Mouse (Mus musculus): ENCODE measurements around the gene Prdm16. TPM values are rescaled to one million over a fixed set of nuclear protein-coding genes. Genes with fewer than 3 reads are reported as not detected.

Prdm16 gene
- polyA plus RNA-seq, 1 experiment from 2014 or later, result 20.8 TPM

DNA sequence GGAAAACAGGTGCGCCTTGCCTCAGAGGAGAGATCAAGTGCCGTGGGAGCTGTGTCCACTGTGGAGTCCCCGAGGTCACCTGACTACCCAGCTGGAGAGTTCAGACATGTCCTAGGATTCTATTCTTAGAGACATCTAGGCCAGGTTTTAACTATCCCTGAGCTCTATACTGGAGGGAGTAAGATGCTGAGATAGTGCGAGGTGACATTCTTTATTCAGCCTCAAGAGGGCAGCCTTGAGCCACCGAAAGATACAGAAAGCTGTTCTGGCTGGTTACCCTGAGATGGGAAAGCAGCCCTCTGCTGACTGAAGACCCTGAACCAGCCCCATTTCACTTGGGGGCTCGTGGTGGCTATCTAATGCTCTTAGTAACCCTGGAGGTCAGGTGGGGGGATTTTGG, 307.8 kb downstream of the Prdm16 start:
- Histone ChIP-seq H3K9ac (no peak overlapping the region), H3K27ac (no peak overlapping the region), H3K36me3 (no peaks in the 10 kb centered on the region), H3K27me3 (replicated peaks) (no peaks in the 10 kb centered on the region), H3K4me2 (no peak overlapping the region), H3K4me3 (replicated peaks) (no peak overlapping the region), H3K4me1 (peaks cover 10% of the 10 kb centered on the region; the same call in 1 of the 2 replicates), H3K9me3 (no peaks in the 10 kb centered on the region)
- 5% methylated on average over 6 of the region's 6 CpGs for WGBS
- peak; percentile 33; the same call in 1 of the 2 replicates for ATAC-seq (ENCODE audit: insufficient read depth, low FRiP score, low read depth)

DNA sequence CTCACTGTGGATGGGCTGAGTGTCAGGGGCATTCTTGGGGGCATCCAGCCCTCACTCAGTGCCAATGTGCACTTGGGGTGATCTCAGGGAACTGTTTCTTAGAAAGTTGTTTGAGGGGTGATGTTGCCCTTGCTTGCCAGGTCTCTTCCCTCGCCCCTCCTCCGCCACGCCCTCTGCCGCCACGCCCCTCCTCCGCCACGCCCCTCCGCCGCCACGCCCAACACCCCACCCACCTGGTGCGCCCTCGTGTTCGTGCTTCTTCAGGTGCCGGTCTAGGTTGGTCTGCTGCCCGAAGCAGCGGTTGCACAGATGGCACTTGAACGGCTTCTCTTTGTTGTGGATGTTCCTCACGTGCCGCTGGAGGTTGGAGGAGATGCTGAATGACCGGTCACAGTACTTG, 308.2 kb downstream of the Prdm16 start:
- Histone ChIP-seq H3K4me1 (peaks cover 10% of the 10 kb centered on the region; the same call in 1 of the 2 replicates), H3K27me3 (replicated peaks) (no peaks in the 10 kb centered on the region), H3K4me3 (replicated peaks) (no peak overlapping the region), H3K9me3 (no peaks in the 10 kb centered on the region), H3K9ac (no peak overlapping the region), H3K4me2 (no peak overlapping the region), H3K36me3 (no peaks in the 10 kb centered on the region), H3K27ac (no peak overlapping the region)
- WGBS, result 9% methylated on average over 19 of the region's 20 CpGs
- no peak for ATAC-seq (ENCODE audit: insufficient read depth, low FRiP score, low read depth)

DNA sequence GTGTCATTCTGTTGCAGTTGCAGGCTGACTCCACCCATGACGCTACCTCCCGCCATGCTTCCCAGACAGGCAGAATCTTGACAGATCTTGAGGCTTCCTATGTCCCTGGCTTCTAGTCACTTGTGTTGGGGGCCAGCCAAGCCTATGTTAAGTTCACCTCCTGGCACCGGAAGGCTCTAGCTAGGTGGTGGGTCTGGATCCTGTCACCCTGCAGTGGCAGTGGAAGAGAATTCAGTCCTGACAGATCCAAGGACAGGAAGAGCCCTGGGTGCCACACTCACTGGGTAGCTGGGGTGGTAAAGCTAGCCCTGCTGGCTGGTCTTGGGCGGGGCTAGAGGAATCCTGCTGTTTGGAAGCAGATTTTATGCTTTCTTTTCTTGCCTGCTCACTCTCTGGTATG, 311.3 kb downstream of the Prdm16 start:
- Histone ChIP-seq H3K4me2 (no peak overlapping the region), H3K36me3 (no peaks in the 10 kb centered on the region), H3K27ac (no peak overlapping the region), H3K27me3 (replicated peaks) (no peaks in the 10 kb centered on the region), H3K4me1 (peaks cover 4% of the 10 kb centered on the region; the same call in 1 of the 2 replicates), H3K4me3 (replicated peaks) (no peak overlapping the region), H3K9ac (no peak overlapping the region), H3K9me3 (no peaks in the 10 kb centered on the region)
- no peak for ATAC-seq (ENCODE audit: insufficient read depth, low FRiP score, low read depth)
- 63% methylated on average over 4 of the region's 4 CpGs for WGBS

DNA sequence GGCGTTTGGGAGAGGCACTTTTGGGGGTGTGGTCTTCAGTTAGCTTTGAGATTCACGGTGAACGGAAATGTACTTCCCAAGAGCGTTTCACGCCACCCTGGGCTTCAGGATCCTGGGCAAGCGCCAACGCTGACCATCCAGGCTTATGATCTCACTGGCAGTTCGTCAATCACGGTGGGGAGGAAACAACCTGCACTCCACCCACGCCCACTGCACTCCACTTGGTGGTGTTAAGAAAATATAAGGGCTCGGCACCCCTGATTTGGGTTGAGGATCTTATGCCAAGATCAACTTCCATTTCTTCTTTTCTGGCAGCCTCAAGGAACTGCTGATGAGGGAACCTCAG, 323.1 kb downstream of the Prdm16 start:
- ATAC-seq (ENCODE audit: insufficient read depth, low FRiP score, low read depth), result no peak
- Histone ChIP-seq H3K36me3 (no peaks in the 10 kb centered on the region), H3K9me3 (no peaks in the 10 kb centered on the region), H3K4me3 (replicated peaks) (no peak overlapping the region), H3K27me3 (replicated peaks) (no peaks in the 10 kb centered on the region), H3K4me1 (0 out of 2 replicates have a peak, but pooled peaks cover 3% of the 10 kb centered on the region), H3K27ac (no peak overlapping the region), H3K9ac (no peak overlapping the region), H3K4me2 (no peak overlapping the region)
- WGBS, result 74% methylated on average over 11 of the region's 11 CpGs

DNA sequence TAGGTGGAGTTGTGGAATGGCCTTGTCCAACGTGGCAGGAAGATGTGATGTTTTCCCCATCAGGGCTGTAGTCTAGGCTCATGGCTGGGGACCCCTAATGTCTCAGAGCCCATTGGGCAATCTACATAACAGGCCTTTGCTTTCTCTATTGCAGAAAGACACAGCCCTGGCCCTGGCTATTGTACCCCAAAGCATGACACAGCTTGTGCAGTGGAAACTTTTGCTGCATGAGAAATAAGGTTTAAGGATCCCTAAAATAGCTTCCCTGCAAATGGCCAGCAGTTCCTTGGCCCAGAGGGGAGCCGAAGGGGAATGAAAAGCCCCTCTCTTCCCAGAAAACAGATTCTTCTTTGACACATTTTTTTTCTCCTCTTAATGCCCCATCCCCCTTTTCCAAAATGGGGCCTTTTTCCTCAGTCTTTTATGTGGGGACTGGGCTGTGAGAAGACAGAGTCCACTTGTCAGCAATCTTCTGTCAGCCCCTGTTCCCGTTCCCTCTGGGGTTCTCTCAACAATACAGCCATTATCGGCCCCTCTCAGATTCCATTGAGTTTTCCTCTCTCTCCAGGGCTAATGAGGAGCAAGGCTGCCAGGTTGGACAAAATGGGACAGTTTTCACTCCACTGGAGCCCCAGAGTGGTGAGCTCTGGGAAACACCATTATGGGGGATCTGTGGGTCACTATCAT, 323.6 kb downstream of the Prdm16 start:
- Histone ChIP-seq H3K27ac (no peak overlapping the region), H3K27me3 (replicated peaks) (no peaks in the 10 kb centered on the region), H3K9me3 (no peaks in the 10 kb centered on the region), H3K4me2 (no peak overlapping the region), H3K4me3 (replicated peaks) (no peak overlapping the region), H3K9ac (no peak overlapping the region), H3K36me3 (no peaks in the 10 kb centered on the region), H3K4me1 (0 out of 2 replicates have a peak, but pooled peaks cover 3% of the 10 kb centered on the region)
- WGBS, result 56% methylated on average over 4 of the region's 4 CpGs
- no peak for ATAC-seq (ENCODE audit: insufficient read depth, low FRiP score, low read depth)

DNA sequence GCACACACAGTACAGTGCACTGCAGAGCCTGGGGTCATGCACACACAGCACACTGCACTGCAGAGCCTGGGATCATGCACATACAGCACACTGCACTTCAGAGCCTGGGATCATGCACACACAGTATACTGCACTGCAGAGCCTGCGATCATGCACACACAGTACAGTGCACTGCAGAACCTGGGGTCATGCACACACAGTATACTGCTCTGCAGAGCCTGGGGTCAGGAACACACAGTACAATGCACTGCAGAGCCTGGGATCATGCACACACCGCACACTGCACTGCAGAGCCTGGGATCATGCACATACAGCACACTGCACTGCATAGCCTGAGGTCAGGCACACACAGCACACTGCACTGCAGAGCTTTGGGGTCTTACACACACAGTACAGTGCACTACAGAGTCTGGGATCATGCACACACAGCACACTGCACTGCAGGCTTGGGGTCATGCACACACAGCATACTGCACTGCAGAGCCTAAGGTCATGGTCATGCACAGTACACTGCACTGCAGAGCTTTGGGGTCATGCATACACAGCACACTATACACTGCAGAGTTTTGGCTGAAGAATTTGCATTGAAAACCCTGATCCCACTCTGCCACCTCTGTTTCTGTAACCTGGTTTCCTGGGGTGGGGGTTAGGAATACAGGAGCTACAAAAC, 324.4 kb downstream of the Prdm16 start:
- ATAC-seq (ENCODE audit: insufficient read depth, low FRiP score, low read depth), result no peak
- Histone ChIP-seq H3K9me3 (no peaks in the 10 kb centered on the region), H3K27me3 (replicated peaks) (no peaks in the 10 kb centered on the region), H3K9ac (no peak overlapping the region), H3K4me3 (replicated peaks) (no peak overlapping the region), H3K4me2 (no peak overlapping the region), H3K36me3 (no peaks in the 10 kb centered on the region), H3K27ac (no peak overlapping the region), H3K4me1 (0 out of 2 replicates have a peak, but pooled peaks cover 3% of the 10 kb centered on the region)
- WGBS, result 86% methylated on average over 2 of the region's 2 CpGs

DNA sequence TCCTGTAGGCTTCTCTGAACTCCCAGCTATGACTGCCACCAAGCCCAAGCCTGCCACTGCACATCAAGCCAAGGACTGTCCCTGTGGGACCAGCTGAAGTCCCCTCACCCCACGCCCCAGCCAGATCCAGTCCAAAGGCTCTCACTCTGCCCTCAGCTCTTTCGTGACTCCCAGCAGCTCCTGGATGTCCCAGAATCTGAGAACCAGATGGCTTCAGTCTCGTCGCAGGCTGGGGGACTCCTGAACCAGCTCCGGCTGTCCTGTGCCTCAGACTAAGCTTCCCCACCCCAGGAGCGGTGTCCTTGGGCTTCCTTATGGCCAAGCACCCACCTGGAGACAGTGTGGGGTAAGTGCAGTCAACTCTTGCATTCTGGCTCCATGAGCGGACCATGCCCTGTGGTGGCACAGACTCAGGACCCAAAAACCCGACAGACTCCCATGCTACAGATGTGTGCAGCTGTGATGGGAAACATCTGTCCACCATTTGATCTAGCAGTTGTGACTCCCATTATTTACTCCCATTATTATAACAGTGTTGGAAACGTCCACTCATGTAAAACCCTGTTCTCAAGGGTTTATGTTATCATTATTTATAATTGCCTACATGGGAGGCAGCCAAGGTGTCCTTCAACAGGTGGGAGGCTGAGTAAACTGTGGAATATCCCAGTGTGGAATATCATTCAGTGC, 326.0 kb downstream of the Prdm16 start:
- Histone ChIP-seq H3K4me1 (0 out of 2 replicates have a peak, but pooled peaks cover 3% of the 10 kb centered on the region), H3K27me3 (replicated peaks) (no peaks in the 10 kb centered on the region), H3K9me3 (no peaks in the 10 kb centered on the region), H3K36me3 (no peaks in the 10 kb centered on the region), H3K4me3 (replicated peaks) (no peak overlapping the region), H3K27ac (no peak overlapping the region), H3K9ac (no peak overlapping the region), H3K4me2 (no peak overlapping the region)
- WGBS, result 53% methylated on average over 9 of the region's 9 CpGs
- no peak for ATAC-seq (ENCODE audit: insufficient read depth, low FRiP score, low read depth)

DNA sequence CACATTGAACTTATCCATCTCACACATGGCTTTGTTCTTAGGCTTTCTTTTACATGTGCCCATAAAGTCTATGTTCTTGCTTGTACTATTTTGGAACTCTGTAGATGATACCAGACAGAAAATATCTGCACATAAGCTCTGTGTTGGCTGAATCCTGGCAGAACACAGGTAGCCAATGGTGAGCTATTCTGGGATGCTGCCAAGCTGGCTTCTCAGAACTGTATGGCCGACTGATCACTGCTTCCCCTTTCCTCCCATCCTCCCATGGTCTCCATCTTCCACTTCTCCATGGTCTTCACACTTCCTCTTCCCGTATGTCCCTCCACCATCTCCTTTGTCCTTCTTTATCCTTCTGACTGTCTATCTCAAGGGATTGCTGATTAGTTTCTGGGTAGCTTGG, 327.5 kb downstream of the Prdm16 start:
- Histone ChIP-seq H3K27ac (no peak overlapping the region), H3K4me1 (0 out of 2 replicates have a peak, but pooled peaks cover 3% of the 10 kb centered on the region), H3K4me2 (no peak overlapping the region), H3K27me3 (replicated peaks) (no peaks in the 10 kb centered on the region), H3K36me3 (no peaks in the 10 kb centered on the region), H3K9me3 (no peaks in the 10 kb centered on the region), H3K4me3 (replicated peaks) (no peak overlapping the region), H3K9ac (no peak overlapping the region)
- WGBS, result 79% methylated on average over 2 of the region's 2 CpGs
- no peak for ATAC-seq (ENCODE audit: insufficient read depth, low FRiP score, low read depth)

DNA sequence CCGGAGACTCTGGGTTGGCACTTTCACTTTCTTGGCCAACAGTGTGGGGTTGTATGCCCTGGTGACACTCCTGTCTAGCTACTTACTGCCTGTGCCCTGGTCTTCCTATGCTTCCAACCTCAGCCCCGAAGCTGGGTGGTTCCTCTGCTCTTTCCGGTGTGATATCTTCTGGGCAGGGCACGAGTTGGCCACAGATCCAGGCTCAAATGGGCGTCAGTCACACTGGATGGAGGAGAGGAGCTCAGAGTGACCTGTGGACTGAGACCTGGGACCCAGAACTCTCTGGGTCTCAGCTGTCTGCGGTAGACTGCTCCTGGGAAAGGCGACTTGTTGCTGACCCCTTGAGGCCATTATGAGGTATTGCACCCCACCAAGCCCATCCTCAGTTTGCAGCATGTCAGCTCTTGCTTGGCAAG, 335.2 kb downstream of the Prdm16 start, which contains the start of gene Arhgef16:
Arhgef16 (minus strand) TSS at position 211 of the 416 bp plus-strand sequence.
- Histone ChIP-seq H3K4me2 (no peak within 1 kb of the TSS; the same call in 1 of the 2 replicates), H3K9ac (no peak within 1 kb of the TSS), H3K4me1 (0 out of 2 replicates have a peak, but pooled peaks cover 5% of the 10 kb centered on the region), H3K36me3 (no peaks in the 10 kb centered on the region), H3K4me3 (replicated peaks) (no peak within 1 kb of the TSS), H3K9me3 (no peaks in the 10 kb centered on the region), H3K27me3 (replicated peaks) (no peaks in the 10 kb centered on the region), H3K27ac (no peak within 1 kb of the TSS)
- no peak for ATAC-seq (ENCODE audit: insufficient read depth, low FRiP score, low read depth)
- 22% methylated on average over 7 of the region's 7 CpGs for WGBS

DNA sequence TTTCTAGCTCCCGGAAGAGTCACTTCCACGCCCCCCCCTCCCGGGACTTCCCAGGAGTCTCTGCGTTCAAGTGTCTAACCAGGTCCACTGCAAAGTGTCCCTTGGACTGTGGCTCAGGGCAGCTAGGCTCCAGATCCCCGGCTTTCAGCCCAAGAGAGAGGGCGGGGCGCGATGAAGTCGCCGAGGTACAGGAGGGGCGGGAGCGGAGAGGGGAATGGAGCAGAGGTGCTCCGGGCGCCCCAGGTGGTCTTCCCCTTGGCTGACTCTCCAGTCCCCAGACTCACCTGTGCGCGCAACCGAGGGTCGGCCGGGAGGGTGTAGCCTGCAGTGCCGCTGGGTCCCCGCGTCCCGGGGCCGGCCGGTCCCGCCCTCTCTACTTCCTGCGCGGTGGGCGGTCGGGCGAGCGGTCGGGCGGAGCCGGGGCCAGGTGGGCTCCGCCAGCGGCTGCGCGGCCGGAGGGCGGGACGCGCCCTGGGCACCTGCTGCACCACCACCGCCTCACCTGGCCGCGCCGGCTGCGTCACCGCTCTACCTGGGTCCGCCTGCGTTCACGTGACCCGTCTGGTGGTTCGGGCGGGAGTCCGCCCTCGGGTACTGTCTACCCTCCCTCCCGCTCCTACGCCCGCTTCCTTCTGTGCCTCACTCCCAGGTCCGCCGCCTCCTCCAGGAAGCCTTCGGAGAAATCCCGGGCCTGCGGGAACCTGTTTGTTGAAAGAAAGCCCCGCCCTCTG, 337.0 kb downstream of the Prdm16 start:
- WGBS, result 1% methylated on average over 56 of the region's 66 CpGs
- peaks cover 10% of the 10 kb centered on the region; the same call in 1 of the 2 replicates for H3K4me1 ChIP-seq
- peak; percentile 85 for ATAC-seq (ENCODE audit: insufficient read depth, low FRiP score, low read depth)

DNA sequence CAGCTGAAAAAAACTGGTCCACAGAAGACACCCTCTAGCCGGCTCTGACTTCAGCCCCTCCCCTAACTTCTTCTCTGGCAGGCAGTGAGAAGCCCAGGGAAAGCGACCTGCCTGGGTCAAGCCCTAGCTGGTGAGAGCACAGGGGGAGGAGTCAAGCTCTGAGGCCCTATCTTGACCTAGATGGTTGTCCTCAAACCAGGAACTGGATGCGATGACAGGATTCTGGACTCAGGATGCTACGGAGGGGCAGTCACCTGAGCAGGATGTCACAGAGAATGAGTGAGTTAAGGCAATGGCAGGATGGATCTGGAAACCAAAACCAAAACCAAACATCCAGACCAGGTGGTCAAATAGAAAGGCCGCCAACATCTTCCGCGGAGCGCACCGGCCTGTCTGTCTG, 338.9 kb downstream of the Prdm16 start:
- Histone ChIP-seq H3K4me2 (peak overlapping the region; percentile 76), H3K27me3 (replicated peaks) (no peaks in the 10 kb centered on the region), H3K9ac (no peak overlapping the region), H3K4me1 (peaks cover 25% of the 10 kb centered on the region), H3K9me3 (no peaks in the 10 kb centered on the region), H3K4me3 (replicated peaks) (peak overlapping the region; percentile 5; the same call in 1 of the 2 replicates), H3K36me3 (no peaks in the 10 kb centered on the region), H3K27ac (peak overlapping the region; percentile 84)
- WGBS, result 30% methylated on average over 9 of the region's 9 CpGs
- 0 out of 2 replicates have a peak, but pooled peaks have one; percentile 3 for ATAC-seq (ENCODE audit: insufficient read depth, low FRiP score, low read depth)

More for the DNA sequence above, 337.0 kb downstream of the Prdm16 start:
- H3K27ac ChIP-seq, result peak overlapping the region; percentile 84
- H3K9me3 ChIP-seq, result no peaks in the 10 kb centered on the region
- H3K36me3 ChIP-seq, result no peaks in the 10 kb centered on the region
- peak overlapping the region; percentile 76 for H3K4me2 ChIP-seq
- no peak overlapping the region for H3K9ac ChIP-seq
- peak overlapping the region; percentile 53 for H3K4me3 ChIP-seq (replicated peaks)
- no peaks in the 10 kb centered on the region for H3K27me3 ChIP-seq (replicated peaks)

Data from stomach, embryonic 15.5 days (tissue).